Mouse (Mus musculus) spleen, adult 12 weeks (tissue): ENCODE measurements around the gene Mrto4.

Experiments used
- DNase-seq: peaks from one replicate; pipeline ENCODE4 v3.0.0; 2022; ENCODE audit warnings: low spot score

Gene Mrto4

GRCm38 (mm10) chr4:139340835-139341234 lies 11.5 kb downstream of the Mrto4 start:
- DNase-seq, result no peak

- no peak for DNase-seq
These were observed 14.2 kb downstream of the Mrto4 start for GRCm38 (mm10) chr4:139338145-139338544.

GRCm38 (mm10) chr4:139336822-139337483 lies 15.4 kb downstream of the Mrto4 start:
- DNase-seq, result peak; percentile 83

- DNase-seq, result no peak
These were observed 16.9 kb downstream of the Mrto4 start for GRCm38 (mm10) chr4:139335507-139335906.

GRCm38 (mm10) chr4:139334631-139335295 lies 17.6 kb downstream of the Mrto4 start:
- DNase-seq, result no peak

GRCm38 (mm10) chr4:139330605-139331004 lies 21.8 kb downstream of the Mrto4 start:
- DNase-seq, result peak; percentile 83

- DNase-seq, result no peak
These were observed 32.6 kb downstream of the Mrto4 start for GRCm38 (mm10) chr4:139319740-139320139.

GRCm38 (mm10) chr4:139318449-139318848 lies 33.9 kb downstream of the Mrto4 start:
- no peak for DNase-seq

GRCm38 (mm10) chr4:139312632-139313031 lies 39.7 kb downstream of the Mrto4 start:
- no peak for DNase-seq

- no peak for DNase-seq
These were observed 40.7 kb downstream of the Mrto4 start for GRCm38 (mm10) chr4:139311707-139312106.

GRCm38 (mm10) chr4:139310899-139311701 lies 41.3 kb downstream of the Mrto4 start:
- no peak for DNase-seq

- DNase-seq, result peak; percentile 98
These were observed 42.0 kb downstream of the Mrto4 start, which contains the start of the genes Pqlc2 and Akr7a5 for GRCm38 (mm10) chr4:139310171-139310898. Gene Pqlc2 (minus strand): TSS chr4:139310708. Gene Akr7a5 (plus strand): TSS chr4:139310744.

- no peak for DNase-seq
These were observed 42.7 kb downstream of the Mrto4 start for GRCm38 (mm10) chr4:139309651-139310050.

- DNase-seq, result no peak
These were observed 44.5 kb downstream of the Mrto4 start for GRCm38 (mm10) chr4:139307916-139308315.

GRCm38 (mm10) chr4:139305521-139305920 lies 46.9 kb downstream of the Mrto4 start:
- no peak for DNase-seq

GRCm38 (mm10) chr4:139302241-139302640 lies 50.1 kb downstream of the Mrto4 start:
- no peak for DNase-seq

GRCm38 (mm10) chr4:139301780-139302179 lies 50.6 kb downstream of the Mrto4 start:
- no peak for DNase-seq

GRCm38 (mm10) chr4:139298671-139299366 lies 53.6 kb downstream of the Mrto4 start:
- no peak for DNase-seq

- DNase-seq, result no peak
These were observed 54.8 kb downstream of the Mrto4 start for GRCm38 (mm10) chr4:139297566-139297965.
